Mouse (Mus musculus): ENCODE results near the gene Cryzl1.

Cryzl1 gene

GRCm38 (mm10) chr16:91689791-91690190 is 39.0 kb downstream of the Cryzl1 start:
- intact Hi-C loops (cut with DNase I), result loop anchor here (10.0 kb wide), 1 partner anchor 195 kb away; no protein-coding TSS in a partner anchor

GRCm38 (mm10) chr16:91688619-91689334 is 40.0 kb downstream of the Cryzl1 start, which contains the start of gene Donson:
Donson (minus strand) TSS chr16:91688770.
- intact Hi-C loops (cut with DNase I), result no loop called here

- intact Hi-C loops (cut with DNase I), result no loop called here
These were observed 40.7 kb downstream of the Cryzl1 start for GRCm38 (mm10) chr16:91688023-91688618.

GRCm38 (mm10) chr16:91686369-91686768 is 42.4 kb downstream of the Cryzl1 start:
- intact Hi-C loops (cut with DNase I), result no loop called here

- intact Hi-C loops (cut with DNase I), result no loop called here
These were observed 43.2 kb downstream of the Cryzl1 start for GRCm38 (mm10) chr16:91685526-91685925.

- intact Hi-C loops (cut with DNase I), result no loop called here
These were observed 48.1 kb downstream of the Cryzl1 start for GRCm38 (mm10) chr16:91680656-91681055.

- intact Hi-C loops (cut with DNase I), result no loop called here
These were observed 50.4 kb downstream of the Cryzl1 start for GRCm38 (mm10) chr16:91678147-91678911.

GRCm38 (mm10) chr16:91674500-91674899 is 54.3 kb downstream of the Cryzl1 start:
- intact Hi-C loops (cut with DNase I), result no loop called here

- intact Hi-C loops (cut with DNase I), result no loop called here
These were observed 65.0 kb downstream of the Cryzl1 start for GRCm38 (mm10) chr16:91663795-91664194.

- intact Hi-C loops (cut with DNase I), result no loop called here
These were observed 66.4 kb downstream of the Cryzl1 start for GRCm38 (mm10) chr16:91662336-91662735.

- intact Hi-C loops (cut with DNase I), result no loop called here
These were observed 67.4 kb downstream of the Cryzl1 start for GRCm38 (mm10) chr16:91661397-91661796.

- intact Hi-C loops (cut with DNase I), result no loop called here
These were observed 69.0 kb downstream of the Cryzl1 start for GRCm38 (mm10) chr16:91659798-91660197.

- intact Hi-C loops (cut with DNase I), result no loop called here
These were observed 70.3 kb downstream of the Cryzl1 start for GRCm38 (mm10) chr16:91658471-91658870.

GRCm38 (mm10) chr16:91657285-91657684 is 71.5 kb downstream of the Cryzl1 start:
- intact Hi-C loops (cut with DNase I), result no loop called here

GRCm38 (mm10) chr16:91655285-91655684 is 73.5 kb downstream of the Cryzl1 start:
- intact Hi-C loops (cut with DNase I), result no loop called here

GRCm38 (mm10) chr16:91652191-91652590 is 76.6 kb downstream of the Cryzl1 start:
- intact Hi-C loops (cut with DNase I), result no loop called here

- intact Hi-C loops (cut with DNase I), result loop anchor here (5.0 kb wide), 1 partner anchor 52 kb away; the partner anchor contains the start of gene Tmem50b
These were observed 79.0 kb downstream of the Cryzl1 start for GRCm38 (mm10) chr16:91649781-91650180.

GRCm38 (mm10) chr16:91649246-91649645 is 79.5 kb downstream of the Cryzl1 start:
- intact Hi-C loops (cut with DNase I), result loop anchor here (5.0 kb wide), 1 partner anchor 52 kb away; the partner anchor contains the start of gene Tmem50b

GRCm38 (mm10) chr16:91648220-91648550 is 80.6 kb downstream of the Cryzl1 start:
- intact Hi-C loops (cut with DNase I), result loop anchor here (5.0 kb wide), 1 partner anchor 51 kb away; the partner anchor contains the start of gene Tmem50b

GRCm38 (mm10) chr16:91647461-91648219 is 81.1 kb downstream of the Cryzl1 start, which contains the start of gene Son:
Son (plus strand) TSS chr16:91647506.
- intact Hi-C loops (cut with DNase I), result loop anchor here (5.0 kb wide), 1 partner anchor 50 kb away; the partner anchor contains the start of gene Tmem50b
